Mouse (Mus musculus): ENCODE measurements at regions not wholly inside any gene's neighbourhood (a gene's known extent, or its start where the extent isn't known, plus 50 kb on each side); places are given as distances from the start of the nearest gene placed in this dataset.

DNA sequence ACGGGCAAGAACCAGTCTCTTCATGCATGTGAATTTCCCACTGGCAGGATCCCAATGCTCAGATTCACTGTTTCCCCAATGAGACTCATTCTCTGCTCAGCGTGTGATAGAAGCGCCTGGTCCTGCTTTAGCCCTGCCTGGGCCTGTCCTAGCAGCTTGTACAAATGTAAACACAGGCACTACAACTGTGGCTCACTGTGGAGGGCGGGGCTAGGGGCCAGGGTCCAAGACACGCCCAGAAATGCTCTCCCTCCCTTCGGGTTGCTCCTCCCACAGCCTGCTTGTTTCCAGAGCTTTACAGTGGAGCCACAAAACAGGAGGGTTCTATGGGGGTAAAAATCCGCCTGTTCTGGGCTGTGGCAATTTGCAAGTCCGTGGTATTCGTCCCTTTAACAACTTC is 105.7 kb downstream of the Btg1 start:
- TF ChIP-seq CTCF (conservative IDR thresholded peaks at IDR 0.05; ENCODE audit: insufficient read depth, insufficient read length, low read depth, low read length) (no peak), POLR2A (IDR thresholded peaks at IDR 0.05; ENCODE audit: low read depth, low read length) (no peak)

All from kidney, adult 2 months (tissue).